Mouse (Mus musculus) MEL (cell line): ENCODE measurements around the gene Zscan2.
A peak's percentile ranks its signal among the peaks of the same experiment; 100 is the strongest.

Experiments
- CTCF ChIP-seq, 3 experiments: IDR thresholded peaks in 2 of 3; conservative IDR thresholded peaks in 1 of 3; 2 replicates each; pipeline ENCODE4 v1.5.1; 2011 to 2012; ENCODE audit warnings: low read length in 3 of 3, low read depth in 2 of 3, mild to moderate bottlenecking in 2 of 3, improper control_type of control experiment in 1 of 3, inconsistent platforms in 1 of 3, mixed read lengths in 1 of 3, moderate library complexity in 1 of 3; ENCODE audit not compliant: control insufficient read depth in 1 of 3, insufficient read depth in 1 of 3, poor library complexity in 1 of 3, severe bottlenecking in 1 of 3
- E2F4 ChIP-seq: IDR thresholded peaks from 2 replicates; pipeline ENCODE4 v1.6.1; 2011; ENCODE audit warnings: low read depth, low read length, improper control_type of control experiment, borderline replicate concordance
- ELF1 ChIP-seq: IDR thresholded peaks from 2 replicates; pipeline ENCODE4 v1.6.1; 2014; ENCODE audit warnings: low read depth, mild to moderate bottlenecking, inconsistent platforms, low read length, improper control_type of control experiment, moderate library complexity
- JUND ChIP-seq: IDR thresholded peaks from 2 replicates; pipeline ENCODE4 v1.6.1; 2011; ENCODE audit warnings: low read depth, mild to moderate bottlenecking, improper control_type of control experiment, low read length
- MAFK ChIP-seq: IDR thresholded peaks from 2 replicates; pipeline ENCODE4 v1.6.1; 2011; ENCODE audit warnings: low read depth, mild to moderate bottlenecking, low read length, improper control_type of control experiment, borderline replicate concordance
- NELFE ChIP-seq: IDR thresholded peaks from 2 replicates; pipeline ENCODE4 v1.6.1; 2011; ENCODE audit warnings: low read depth, low read length, improper control_type of control experiment
- POLR2A ChIP-seq, 2 experiments: IDR thresholded peaks; 2 replicates each; pipeline ENCODE4 v1.6.1; 2011 to 2012; ENCODE audit warnings: low read length in 2 of 2, mild to moderate bottlenecking in 2 of 2, control low read depth in 1 of 2, improper control_type of control experiment in 1 of 2, low read depth in 1 of 2, moderate library complexity in 1 of 2; ENCODE audit not compliant: control insufficient read depth in 1 of 2, insufficient read depth in 1 of 2, poor library complexity in 1 of 2
- POLR2AphosphoS2 ChIP-seq: IDR thresholded peaks from 2 replicates; pipeline ENCODE4 v1.6.1; 2011; ENCODE audit warnings: low read length, improper control_type of control experiment
- POLR2AphosphoS5 ChIP-seq: IDR thresholded peaks from 2 replicates; pipeline ENCODE4 v1.6.1; 2012; ENCODE audit warnings: low read depth, borderline replicate concordance, mild to moderate bottlenecking, inconsistent platforms, low read length, moderate library complexity, mixed read lengths
- RAD21 ChIP-seq: IDR thresholded peaks from 2 replicates; pipeline ENCODE4 v1.6.1; 2011; ENCODE audit warnings: mild to moderate bottlenecking, low read depth, low read length, improper control_type of control experiment
- TCF12 ChIP-seq: IDR thresholded peaks from 2 replicates; pipeline ENCODE4 v1.6.1; 2014; ENCODE audit warnings: low read depth, mild to moderate bottlenecking, inconsistent platforms, low read length, improper control_type of control experiment, moderate library complexity
- USF1 ChIP-seq: IDR thresholded peaks from 2 replicates; pipeline ENCODE4 v1.6.1; 2014; ENCODE audit warnings: low read depth, mild to moderate bottlenecking, inconsistent platforms, low read length, improper control_type of control experiment, moderate library complexity
- ZC3H11A ChIP-seq: IDR thresholded peaks from 2 replicates; pipeline ENCODE4 v1.6.1; 2012; ENCODE audit warnings: low read depth, mild to moderate bottlenecking, inconsistent platforms, low read length, improper control_type of control experiment

GRCm38 (mm10) chr7:80846709-80847108 lies 14.0 kb upstream of the Zscan2 start:
- TF ChIP-seq ELF1 (peak; percentile 33; the same call in 1 of the 2 replicates), USF1 (no peak), E2F4 (no peak), RAD21 (no peak), CTCF (IDR thresholded peaks at IDR 0.05 in 2 of 3, conservative IDR thresholded peaks at IDR 0.05 in 1 of 3; ENCODE audit: control insufficient read depth in 1 of 3, insufficient read depth in 1 of 3, low read depth in 2 of 3, low read length in 3 of 3, poor library complexity in 1 of 3, severe bottlenecking in 1 of 3) (no peak), ZC3H11A (no peak), JUND (no peak), POLR2A (IDR thresholded peaks at IDR 0.05; ENCODE audit: control insufficient read depth in 1 of 2, insufficient read depth in 1 of 2, low read depth in 1 of 2, low read length in 2 of 2, poor library complexity in 1 of 2) (peak in 1 of 2 experiments; percentile 57; a peak in 2 of 4 replicates), NELFE (peak; percentile 31), TCF12 (0 out of 2 replicates have a peak, but pooled peaks have one; percentile 12), POLR2AphosphoS5 (no peak), POLR2AphosphoS2 (no peak), MAFK (no peak)
